Mouse (Mus musculus): ENCODE measurements around the gene Gdi1.

GRCm38 (mm10) chrX:74281732-74282394 is 22.9 kb upstream of the Gdi1 start, which contains the start of the genes Taz and Dnase1l1:
- TF ChIP-seq CTCF (IDR thresholded peaks at IDR 0.05; ENCODE audit: insufficient read depth, low read length) (no peak), POLR2A (IDR thresholded peaks at IDR 0.05; ENCODE audit: borderline replicate concordance, extremely low read depth, low read depth, low read length) (peak; percentile 53; the same call in 1 of the 2 replicates)

Data from lung, adult 2 months (tissue).